8 mouse cellular contexts compared by ENCODE assay signal in the genomic region with DNA sequence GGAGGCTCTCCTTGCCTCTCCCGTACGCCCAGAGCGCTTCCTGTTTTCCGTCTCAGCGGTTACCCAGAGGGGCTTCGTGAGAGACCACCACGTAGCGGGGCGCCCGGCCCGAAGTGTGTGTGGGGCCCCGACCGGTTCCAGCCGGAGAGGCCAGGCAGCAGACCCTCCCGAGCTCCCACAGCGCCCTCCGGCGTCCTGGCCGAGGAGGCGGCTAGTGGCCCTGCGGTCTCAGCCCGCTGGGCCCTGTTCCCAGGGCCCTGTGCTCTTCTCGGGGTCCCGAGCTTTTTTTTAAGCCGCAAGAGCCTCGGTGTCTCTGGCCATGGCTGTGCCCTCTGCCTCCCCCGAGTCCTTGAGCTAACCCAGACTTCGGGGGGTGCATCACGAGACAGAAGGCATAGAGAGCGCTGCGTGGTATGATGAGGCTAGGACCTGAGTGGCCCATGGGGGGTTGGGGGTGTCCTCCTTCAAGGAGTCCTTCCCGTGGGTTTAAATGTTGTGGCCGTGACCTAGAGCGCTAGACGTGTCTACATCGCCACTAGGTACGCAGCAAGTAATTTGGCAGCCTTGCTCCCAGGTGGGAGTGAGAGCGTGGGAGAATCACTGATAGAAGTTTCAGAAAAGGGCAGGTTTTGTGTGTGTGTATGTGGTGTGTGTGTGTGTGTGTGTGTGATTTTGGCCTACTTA. TPM values are rescaled to one million over a fixed set of nuclear protein-coding genes. Genes with fewer than 3 reads are reported as not detected.
DNase-seq lines count a peak whose midpoint lies in the region; ATAC-seq and TF ChIP-seq lines count a peak whose summit lies in the region.

No protein-coding gene starts in this region.

- H3K36me3 ChIP-seq in midbrain, postnatal 0 days (ENCODE audit: insufficient read depth, low read length): no peaks in the 10 kb centered on the region

- peak; percentile 85 for ATAC-seq in midbrain, postnatal 0 days (ENCODE audit: low FRiP score)

- WGBS in bone marrow, adult 2 months: under 1% methylated on average over 38 of the region's 38 CpGs
- under 1% methylated on average over 38 of the region's 38 CpGs for WGBS in midbrain, postnatal 0 days

- H3K27ac ChIP-seq in bone marrow, adult 2 months (ENCODE audit: control insufficient read depth, insufficient read depth, low read depth, low read length, poor library complexity): peak overlapping the region; percentile 92
- peak overlapping the region; percentile 89 for H3K27ac ChIP-seq in midbrain, postnatal 0 days (ENCODE audit: low read depth, low read length)

- peak overlapping the region; percentile 83 for H3K4me3 ChIP-seq in bone marrow, adult 2 months (replicated peaks; ENCODE audit: control insufficient read depth, low read depth, low read length)
- peak overlapping the region; percentile 69 for H3K4me3 ChIP-seq in midbrain, postnatal 0 days (ENCODE audit: low read depth, low read length)

- no peak for TF ChIP-seq POLR2A in bone marrow, adult 2 months (IDR thresholded peaks at IDR 0.05; ENCODE audit: borderline replicate concordance, control insufficient read depth, low read depth, low read length)

- TF ChIP-seq CTCF in bone marrow, adult 2 months (IDR thresholded peaks at IDR 0.05; ENCODE audit: control insufficient read depth, insufficient read depth, low read length): peak; percentile 48
- TF ChIP-seq CTCF in midbrain, postnatal 0 days (IDR thresholded peaks at IDR 0.05): peak; percentile 56

- H3K27me3 ChIP-seq in midbrain, postnatal 0 days (ENCODE audit: insufficient read depth, low read length): no peaks in the 10 kb centered on the region

- no peaks in the 10 kb centered on the region; the same call in 1 of the 2 replicates for H3K4me1 ChIP-seq in bone marrow, adult 2 months (ENCODE audit: control insufficient read depth, insufficient read depth, low read length)
- H3K4me1 ChIP-seq in midbrain, postnatal 0 days (ENCODE audit: insufficient read depth, low read length): peaks cover 7% of the 10 kb centered on the region

- no peaks in the 10 kb centered on the region for H3K9me3 ChIP-seq in midbrain, postnatal 0 days (ENCODE audit: low read length)

- peak overlapping the region; percentile 96 for H3K4me2 ChIP-seq in midbrain, postnatal 0 days (ENCODE audit: low read depth, low read length, poor library complexity, severe bottlenecking)

- H3K9ac ChIP-seq in midbrain, postnatal 0 days (replicated peaks; ENCODE audit: low read length, poor library complexity, severe bottlenecking): peak overlapping the region; percentile 84

- peak; percentile 18 for DNase-seq in layer of hippocampus, adult 11-12 months (ENCODE audit: low spot score)
- no peak for DNase-seq in layer of hippocampus, postnatal 36 days
- peak; percentile 2 for DNase-seq in fibroblast of lung, adult 2 months (ENCODE audit: low read depth)
- peak; percentile 10 for DNase-seq in hindlimb bud, embryonic 11.5 days (ENCODE audit: extremely low spot score, low read depth, low spot score)
- peak; percentile 74 for DNase-seq in liver
- DNase-seq in midbrain, postnatal 0 days (ENCODE audit: low spot score): peak; percentile 25
- DNase-seq in retina, embryonic 14.5 days (ENCODE audit: low spot score): no peak

RNA-seq across cellular contexts. Expression of a gene that starts 0.6 kb away (rescaled TPM):
- total RNA-seq in layer of hippocampus, postnatal 36 days (2021): 10 to 100 TPM; 57.7 to 58.8 TPM
- 4.0 and 11.1 TPM in 2 replicates for polyA plus RNA-seq in bone marrow, adult 2 months (2011; ENCODE audit: insufficient read depth, insufficient read length, low replicate concordance, missing spikeins)
- total RNA-seq in midbrain, postnatal 0 days (2014; rRNA removed): 24.5 and 41.5 TPM in 2 replicates
- 36.1 and 38.0 TPM in 2 replicates for polyA plus RNA-seq in midbrain, postnatal 0 days (2015; fragmentation: Nextera tagmentation; extraction: Ambion mirVana)

RNA-seq across cellular contexts. Expression of a gene that starts 29.3 kb away (rescaled TPM):
- 100 to 1,000 TPM; 193 to 202 TPM for total RNA-seq in layer of hippocampus, postnatal 36 days (2021)
- polyA plus RNA-seq in bone marrow, adult 2 months (2011; ENCODE audit: insufficient read depth, insufficient read length, low replicate concordance, missing spikeins): 204 and 228 TPM in 2 replicates
- total RNA-seq in midbrain, postnatal 0 days (2014; rRNA removed): 463 and 516 TPM in 2 replicates
- polyA plus RNA-seq in midbrain, postnatal 0 days (2015; fragmentation: Nextera tagmentation; extraction: Ambion mirVana): 461 and 464 TPM in 2 replicates

Comparison
In these comparisons a context has a peak if more than half of its experiments do, and no peak if none do; other contexts are left out.
1. DNase-seq: peak in layer of hippocampus, adult 11-12 months (single experiment), fibroblast of lung, adult 2 months (single experiment), hindlimb bud, embryonic 11.5 days (single experiment), liver (single experiment) and midbrain, postnatal 0 days (single experiment); none in layer of hippocampus, postnatal 36 days (0 of 2) and retina, embryonic 14.5 days (single experiment).